Mouse (Mus musculus) liver, adult 2 months (tissue): ENCODE measurements at regions not wholly inside any gene's neighbourhood (a gene's known extent, or its start where the extent isn't known, plus 50 kb on each side); places are given as distances from the start of the nearest gene placed in this dataset.

Experiments
- DNase-seq: peaks from one replicate; pipeline ENCODE4 v3.0.0-alpha.2; 2011; ENCODE audit warnings: low read depth, low spot score; ENCODE audit errors: extremely low read depth
- H3K27ac ChIP-seq: fragments of 200-500 bp; replicated peaks from 2 replicates; pipeline ENCODE4 v1.5.1; 2012; ENCODE audit warnings: low read depth, mild to moderate bottlenecking, control low read depth, inconsistent platforms, low read length; ENCODE audit not compliant: insufficient read depth
- H3K27me3 ChIP-seq: fragments of 200-500 bp; 2 replicates; pipeline ENCODE4 v1.6.1; 2012; ENCODE audit warnings: mild to moderate bottlenecking, moderate library complexity, low read length, inconsistent platforms; ENCODE audit not compliant: control insufficient read depth, insufficient read depth
- H3K36me3 ChIP-seq: fragments of 200-500 bp; 2 replicates; pipeline ENCODE4 v1.6.1; 2012; ENCODE audit warnings: low read length, inconsistent platforms; ENCODE audit not compliant: control insufficient read depth, insufficient read depth
- H3K4me1 ChIP-seq: fragments of 200-500 bp; 2 replicates; pipeline ENCODE4 v1.6.1; 2011; ENCODE audit warnings: low read length; ENCODE audit not compliant: control insufficient read depth, insufficient read depth
- H3K4me3 ChIP-seq: fragments of 200-500 bp; 2 replicates; pipeline ENCODE4 v1.5.1; 2011; ENCODE audit warnings: low read depth, mild to moderate bottlenecking, control low read depth, low read length, moderate library complexity; ENCODE audit not compliant: insufficient read depth
- H3K79me2 ChIP-seq: fragments of 200-500 bp; 2 replicates; pipeline ENCODE4 v1.6.1; 2012; ENCODE audit warnings: inconsistent platforms, mild to moderate bottlenecking, low read length, moderate library complexity; ENCODE audit not compliant: control insufficient read depth, insufficient read depth
- H3K9ac ChIP-seq: fragments of 200-500 bp; 2 replicates; pipeline ENCODE4 v1.6.1; 2012; ENCODE audit warnings: low read depth, mild to moderate bottlenecking, control low read depth, inconsistent platforms, low read length
- CTCF ChIP-seq: fragments of 200-500 bp; IDR thresholded peaks from 2 replicates; pipeline ENCODE4 v1.5.1; 2011; ENCODE audit warnings: low read depth, low read length, control low read depth
- POLR2A ChIP-seq: fragments of 200-500 bp; IDR thresholded peaks from 2 replicates; pipeline ENCODE4 v1.6.1; 2011; ENCODE audit warnings: low read length, control low read depth; ENCODE audit not compliant: insufficient read depth; ENCODE audit errors: extremely low read depth
- WGBS: fragments of 180-500 bp; shearing (Covaris S2); methylation state at CpG from one replicate; pipeline ENCODE4 v1.1.7; 2018; 5-methylcytosine and 5-hydroxymethylcytosine counted together

- Histone ChIP-seq H3K9ac (no peak overlapping the region), H3K27ac (no peak overlapping the region), H3K36me3 (no peaks in the 10 kb centered on the region), H3K27me3 (no peaks in the 10 kb centered on the region), H3K79me2 (no peaks in the 10 kb centered on the region), H3K4me1 (peaks cover 6% of the 10 kb centered on the region), H3K4me3 (no peak overlapping the region)
- 84% methylated on average over 2 of the region's 2 CpGs for WGBS
- TF ChIP-seq CTCF (no peak), POLR2A (no peak)
- no peak for DNase-seq
Measured at GRCm38 (mm10) chr5:43089475-43089874, 143.5 kb upstream of the Cpeb2 start.

- Histone ChIP-seq H3K4me3 (no peak overlapping the region), H3K36me3 (no peaks in the 10 kb centered on the region), H3K27ac (no peak overlapping the region), H3K27me3 (no peaks in the 10 kb centered on the region), H3K79me2 (no peaks in the 10 kb centered on the region), H3K9ac (no peak overlapping the region), H3K4me1 (peaks cover 9% of the 10 kb centered on the region)
- no peak for DNase-seq
- WGBS: 91% methylated on average over 1 of the region's 1 CpGs
- TF ChIP-seq CTCF (no peak), POLR2A (no peak)
Measured at GRCm38 (mm10) chr5:43089941-43090340, 143.0 kb upstream of the Cpeb2 start.

DNA sequence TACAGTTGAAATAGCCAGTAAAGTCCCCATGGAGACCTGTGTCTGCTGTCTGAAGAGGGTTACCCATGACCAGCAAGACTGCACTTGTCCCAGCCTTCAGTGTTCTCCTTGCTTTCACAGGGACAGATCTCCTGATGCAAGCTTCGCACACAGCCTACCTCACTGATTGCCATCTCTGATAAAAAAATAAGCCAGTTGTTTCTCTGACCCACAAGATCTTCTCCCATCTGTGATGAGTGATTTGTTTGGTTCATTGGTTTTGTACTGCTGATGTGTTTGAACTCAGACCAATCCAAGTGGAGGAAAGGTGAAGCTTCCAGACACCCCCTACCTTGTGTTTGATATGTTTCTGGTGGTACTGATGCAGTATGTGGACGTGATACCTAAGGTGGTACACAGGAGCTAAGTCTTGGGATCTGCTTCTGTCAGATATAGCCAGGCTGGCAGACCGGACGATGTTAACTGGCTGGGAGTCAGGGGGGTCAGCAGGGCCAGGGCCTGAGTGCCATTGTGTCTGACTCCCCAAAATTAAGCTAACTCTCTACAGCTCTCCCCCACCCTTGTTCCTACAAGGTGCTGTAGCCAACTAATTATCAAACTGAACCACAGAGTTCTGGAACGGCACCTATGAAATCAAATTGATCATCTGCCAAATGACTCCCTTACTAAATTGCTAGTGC is 139.2 kb upstream of the Cpeb2 start:
- peak overlapping the region; percentile 34 for H3K9ac ChIP-seq
- H3K27ac ChIP-seq: peak overlapping the region; percentile 53
- H3K4me1 ChIP-seq: peaks cover 9% of the 10 kb centered on the region
- H3K4me3 ChIP-seq: no peak overlapping the region
- H3K79me2 ChIP-seq: no peaks in the 10 kb centered on the region
- no peak for TF ChIP-seq POLR2A
- no peak for TF ChIP-seq CTCF
- DNase-seq: peak; percentile 76
- H3K36me3 ChIP-seq: no peaks in the 10 kb centered on the region
- no peaks in the 10 kb centered on the region for H3K27me3 ChIP-seq
- 21% methylated on average over 5 of the region's 5 CpGs for WGBS

GRCm38 (mm10) chr5:43094329-43094898 is 138.6 kb upstream of the Cpeb2 start:
- peak; percentile 88 for DNase-seq
- H3K27me3 ChIP-seq: no peaks in the 10 kb centered on the region
- 7% methylated on average over 7 of the region's 7 CpGs for WGBS

GRCm38 (mm10) chr5:43102000-43102459 is 130.9 kb upstream of the Cpeb2 start:
- peak; percentile 58 for DNase-seq
- Histone ChIP-seq H3K9ac (no peak overlapping the region), H3K27me3 (no peaks in the 10 kb centered on the region), H3K79me2 (no peaks in the 10 kb centered on the region), H3K4me1 (no peaks in the 10 kb centered on the region), H3K36me3 (no peaks in the 10 kb centered on the region), H3K4me3 (no peak overlapping the region), H3K27ac (no peak overlapping the region)
- 45% methylated on average over 4 of the region's 4 CpGs for WGBS
- TF ChIP-seq POLR2A (no peak), CTCF (no peak)

More at GRCm38 (mm10) chr5:43094329-43094898, 138.6 kb upstream of the Cpeb2 start:
- Histone ChIP-seq H3K9ac (peak overlapping the region; percentile 33; the same call in 1 of the 2 replicates), H3K4me3 (no peak overlapping the region), H3K27ac (peak overlapping the region; percentile 53), H3K79me2 (no peaks in the 10 kb centered on the region), H3K4me1 (peaks cover 9% of the 10 kb centered on the region), H3K36me3 (no peaks in the 10 kb centered on the region)
- no peak for TF ChIP-seq POLR2A
- TF ChIP-seq CTCF: no peak

- no peak for DNase-seq
- Histone ChIP-seq H3K27ac (no peak overlapping the region), H3K79me2 (no peaks in the 10 kb centered on the region), H3K27me3 (no peaks in the 10 kb centered on the region), H3K9ac (no peak overlapping the region), H3K4me1 (no peaks in the 10 kb centered on the region), H3K36me3 (no peaks in the 10 kb centered on the region), H3K4me3 (no peak overlapping the region)
- no peak for TF ChIP-seq POLR2A
- no peak for TF ChIP-seq CTCF
- 79% methylated on average over 3 of the region's 3 CpGs for WGBS
Measured at GRCm38 (mm10) chr5:43102590-43102989, 130.4 kb upstream of the Cpeb2 start.
